Mouse (Mus musculus): ENCODE results near the gene Kdm4b.

GRCm38 (mm10) chr17:56447716-56448115 is 121.9 kb downstream of the Kdm4b start:
- TF ChIP-seq POLR2A (IDR thresholded peaks at IDR 0.05; ENCODE audit: borderline replicate concordance, extremely low read depth, insufficient read depth, insufficient read length, poor library complexity, severe bottlenecking) (no peak), CTCF (IDR thresholded peaks at IDR 0.05; ENCODE audit: borderline replicate concordance, extremely low read depth, insufficient read depth, insufficient read length) (no peak)

Measured in brain, embryonic 14.5 days (tissue).